Mouse (Mus musculus) urinary bladder, adult 2 months (tissue): Measurements from ENCODE around the gene Prpf38b. TPM values are rescaled to one million over a fixed set of nuclear protein-coding genes. Genes with fewer than 3 reads are reported as not detected.
"Not testable (repeated sequence)": the region's sequence is repeated elsewhere in the genome, so short reads cannot be mapped to it uniquely, and the experiment has no call there.

Source experiments
- DNase-seq: peaks from one replicate; pipeline ENCODE4 v3.0.0; 2022; ENCODE audit warnings: low spot score
- polyA plus RNA-seq: library from polyadenylated mRNA; depleted of rRNA; stranded (reverse); fragments of >200 nt; gene quantifications from 2 replicates; pipeline ENCODE4 v1.2.3, GENCODE M21; 2012

Prpf38b gene
- polyA plus RNA-seq, 1 experiment = 77.1 TPM

DNA sequence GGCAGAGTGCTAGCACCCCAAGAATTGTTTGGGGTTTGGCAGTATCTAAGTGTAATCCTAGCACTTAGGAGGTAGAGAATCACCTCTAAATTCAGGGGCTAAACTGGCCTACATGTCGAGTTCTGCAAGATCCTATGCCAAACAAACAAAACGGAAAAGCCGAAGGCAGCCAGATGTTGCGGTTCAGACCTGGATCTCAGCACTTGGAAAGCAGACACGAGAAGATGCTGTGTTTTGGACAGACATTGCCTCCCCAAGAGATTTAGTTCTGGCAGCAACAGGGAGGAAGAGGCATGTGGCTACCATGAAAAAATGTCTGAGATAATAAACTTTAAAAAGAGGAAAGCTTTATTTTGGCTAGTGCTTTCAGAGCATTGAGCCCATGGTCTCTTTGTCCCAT, 10.8 kb downstream of the Prpf38b start:
- no peak for DNase-seq

DNA sequence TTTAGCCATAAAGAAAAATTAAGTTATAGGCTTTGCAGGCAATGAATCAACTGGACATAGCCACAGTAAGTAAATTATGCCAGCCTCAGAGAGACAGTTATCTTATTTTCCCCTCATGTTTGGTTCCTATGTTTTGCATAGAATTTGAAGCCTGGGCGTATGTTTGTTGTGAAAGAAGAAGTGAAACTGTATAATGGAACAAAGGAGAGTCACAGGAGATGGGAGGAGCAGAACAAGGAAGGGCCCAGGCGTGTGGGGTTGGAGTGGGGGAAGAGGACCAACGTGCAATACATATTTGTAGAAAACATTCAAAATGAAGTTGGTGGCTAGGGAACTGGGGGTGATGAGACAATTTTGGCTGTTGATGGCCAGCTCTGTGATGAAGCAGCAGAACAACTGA, 11.4 kb downstream of the Prpf38b start:
- no peak for DNase-seq

DNA sequence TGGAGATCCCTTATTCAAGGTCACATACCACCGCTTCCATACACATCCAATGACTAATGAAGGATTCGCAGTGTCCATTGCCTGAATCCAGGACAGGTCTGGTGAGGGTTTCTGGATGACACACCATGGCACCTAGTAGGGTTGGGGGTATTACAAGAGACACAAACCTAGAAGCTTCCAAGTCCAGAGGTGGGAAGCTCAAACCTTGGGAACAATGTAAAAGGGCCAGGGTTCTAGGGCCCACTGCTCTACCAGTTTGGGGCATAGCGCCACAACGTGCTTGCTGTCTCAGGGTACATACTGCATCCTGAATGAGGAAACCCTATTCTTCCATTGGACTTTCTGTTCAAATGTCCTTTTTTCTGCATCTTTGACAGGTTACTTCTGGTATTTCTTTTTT, 12.9 kb downstream of the Prpf38b start:
- DNase-seq = no peak

DNA sequence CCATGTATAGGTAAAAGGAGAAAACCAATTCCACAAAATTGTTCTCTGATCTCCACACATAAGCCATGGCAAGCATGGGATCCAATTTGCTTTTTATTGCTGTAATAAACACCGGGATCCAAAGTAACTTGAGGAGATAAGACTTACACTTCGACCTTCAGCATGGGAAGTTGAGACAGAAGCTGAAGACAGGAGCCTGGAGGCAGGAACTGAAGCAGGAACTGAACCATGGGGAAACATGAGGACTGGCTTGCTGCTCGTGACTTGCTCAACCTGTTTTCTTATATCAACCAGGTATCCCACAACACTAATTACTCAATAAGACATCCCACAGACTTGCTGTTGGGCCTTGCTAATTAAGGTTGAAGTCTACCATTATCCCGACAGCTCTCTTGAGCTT, 18.6 kb downstream of the Prpf38b start:
- no peak for DNase-seq

DNA sequence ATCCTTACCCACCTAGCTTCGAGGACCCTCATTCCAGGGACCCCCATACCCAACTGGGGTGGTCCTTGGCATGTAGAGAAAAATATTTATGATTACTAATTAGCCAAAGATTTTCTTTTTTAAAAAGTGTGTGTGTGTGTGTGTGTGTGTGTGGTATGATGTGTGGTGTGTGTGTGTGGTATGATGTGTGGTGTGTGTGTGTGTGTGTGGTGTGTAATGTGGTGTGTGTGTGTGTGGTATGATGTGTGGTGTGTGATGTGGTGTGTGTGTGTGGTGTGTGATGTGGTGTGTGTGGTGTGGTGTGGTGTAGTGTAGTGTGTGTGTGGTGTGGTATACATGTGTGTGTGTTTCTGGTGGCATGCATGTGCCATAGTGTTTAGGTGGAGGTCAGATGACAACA, 19.4 kb downstream of the Prpf38b start:
- no peak for DNase-seq

DNA sequence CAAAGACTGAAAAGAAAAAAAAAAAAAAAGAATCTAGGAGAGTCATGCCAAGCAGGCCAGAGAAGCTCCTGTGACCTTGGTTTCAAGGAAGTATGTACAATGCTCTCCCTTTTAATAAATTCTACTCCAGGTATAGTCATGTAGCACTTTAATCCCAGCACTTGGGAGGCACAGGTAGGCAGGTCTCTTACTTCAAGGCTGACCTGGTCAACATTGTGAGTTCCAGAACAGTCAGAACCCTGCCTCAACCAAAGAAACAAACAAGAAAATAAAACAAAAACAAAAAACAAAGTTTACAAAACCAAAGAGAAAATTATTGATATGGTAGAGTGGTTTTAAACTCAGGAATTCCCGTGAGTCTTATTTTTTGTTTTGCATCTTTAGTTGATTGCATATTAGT, 21.6 kb downstream of the Prpf38b start, which contains the start of gene Fndc7:
TSS of gene Fndc7 (minus strand) at position 101 of the 400 bp plus-strand sequence.
- DNase-seq = no peak

DNA sequence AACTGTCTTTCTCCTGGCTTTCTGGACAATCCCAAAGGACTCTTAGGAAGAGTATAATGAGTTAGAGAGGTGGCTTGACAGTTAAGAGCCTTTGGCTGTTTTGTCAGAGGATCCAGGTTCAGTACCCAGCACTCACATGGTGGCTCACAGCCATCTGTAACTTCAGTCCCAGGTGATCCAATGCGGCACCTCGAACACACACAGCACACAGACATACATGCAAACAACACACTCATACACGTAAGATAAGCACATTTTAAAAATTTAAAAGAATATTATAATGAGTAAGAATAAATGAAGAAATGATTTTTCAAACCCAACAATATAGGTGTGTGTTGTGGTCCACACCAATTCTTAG, 23.9 kb downstream of the Prpf38b start:
- no peak for DNase-seq

DNA sequence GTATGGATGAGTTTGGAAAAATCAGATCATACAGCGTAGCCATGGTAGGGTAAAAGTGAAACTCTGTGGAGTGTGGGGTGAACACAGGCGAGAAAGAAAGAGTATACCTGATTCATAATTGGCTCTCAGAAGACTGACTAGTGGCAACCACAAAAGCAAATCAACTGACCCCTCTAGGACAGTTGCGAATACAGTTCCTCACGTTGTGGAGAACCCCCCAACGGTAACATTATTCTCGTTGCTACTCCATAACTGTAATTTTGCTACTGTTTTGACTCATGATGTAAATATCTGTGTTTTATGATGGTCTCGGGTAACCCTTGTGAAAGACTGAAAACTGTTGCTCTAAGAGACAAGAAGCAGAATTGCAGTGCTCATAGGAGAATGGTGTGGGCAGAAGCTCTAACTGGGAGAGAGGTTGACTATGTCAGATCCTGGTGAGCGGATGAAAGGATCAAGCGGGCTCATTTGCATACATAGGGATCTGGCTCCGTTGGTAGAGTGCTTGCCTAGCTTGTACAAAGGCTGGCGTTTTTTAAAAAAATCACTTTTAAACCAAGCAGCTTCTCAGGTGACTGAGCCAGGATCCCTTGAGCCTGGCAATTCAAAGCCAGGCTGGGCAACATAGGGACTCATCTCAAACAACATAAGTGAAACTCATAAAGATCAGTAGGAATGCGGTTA, 24.5 kb downstream of the Prpf38b start:
- DNase-seq = no peak

DNA sequence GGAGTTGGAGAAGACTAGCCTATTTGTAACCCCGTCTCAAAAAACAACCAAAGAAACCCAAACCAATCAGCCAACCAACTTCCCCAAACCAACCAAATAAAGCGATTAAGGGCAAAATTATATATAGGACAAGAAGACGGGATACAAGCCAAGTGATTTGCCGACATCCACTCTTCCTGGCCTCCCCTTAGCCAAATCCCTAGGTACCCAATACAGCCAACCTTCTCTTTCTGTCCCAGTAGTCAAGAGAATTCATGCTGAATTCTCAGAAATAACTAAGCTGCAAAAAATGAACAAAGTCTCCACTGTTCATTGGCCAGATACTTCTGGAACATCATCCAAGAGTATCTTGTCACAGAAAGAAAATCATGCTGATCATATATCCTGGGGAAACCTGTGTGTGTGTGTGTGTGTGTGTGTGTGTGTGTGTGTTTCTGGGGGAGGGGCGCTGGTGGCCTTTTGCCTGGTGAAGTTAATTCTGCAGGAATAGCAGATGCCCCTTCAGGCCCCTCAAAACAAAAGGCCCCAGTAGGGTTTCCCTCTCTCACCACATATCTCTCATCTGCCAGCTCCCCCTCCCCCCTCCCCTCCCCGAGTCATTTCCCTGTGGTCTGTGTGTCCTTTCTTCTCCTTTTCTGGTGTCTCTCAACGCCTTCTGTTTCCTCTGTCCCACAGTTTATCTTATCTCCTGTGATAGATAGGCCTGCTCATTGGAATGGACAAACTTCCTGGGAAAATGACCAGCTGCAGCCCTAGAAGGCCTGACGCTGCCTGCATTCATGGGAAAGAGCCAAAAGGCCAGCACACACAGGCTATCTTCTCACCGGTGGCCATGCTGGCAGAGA, 25.6 kb downstream of the Prpf38b start:
- no peak for DNase-seq

DNA sequence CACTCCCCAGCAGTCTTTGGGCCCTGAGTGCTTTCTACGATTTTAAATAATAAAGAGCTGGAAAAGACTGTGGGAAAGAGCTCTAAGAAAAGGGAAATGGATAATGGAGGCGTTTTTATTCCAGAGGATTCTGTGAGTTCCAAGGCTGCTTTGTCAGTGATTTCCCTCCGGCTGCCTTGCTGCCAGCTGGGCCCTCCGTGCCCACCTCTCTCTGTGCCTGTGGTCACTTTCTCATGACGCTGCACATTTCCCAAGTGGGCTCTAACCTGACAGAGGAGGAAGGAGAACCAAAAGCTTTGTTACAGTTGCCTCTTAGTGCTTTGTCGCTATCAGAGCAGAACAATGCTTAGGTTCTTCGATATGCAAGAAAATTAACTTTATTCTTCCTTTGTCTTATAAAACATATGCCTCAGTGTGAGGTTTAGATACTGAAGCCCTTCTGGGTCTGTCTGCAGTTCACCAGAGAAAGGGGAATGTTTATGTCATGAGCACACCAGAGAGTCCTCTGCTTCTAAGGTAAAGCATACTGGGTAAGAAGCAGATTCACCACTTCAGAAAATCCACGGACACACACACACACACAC, 26.7 kb downstream of the Prpf38b start:
- DNase-seq = no peak

DNA sequence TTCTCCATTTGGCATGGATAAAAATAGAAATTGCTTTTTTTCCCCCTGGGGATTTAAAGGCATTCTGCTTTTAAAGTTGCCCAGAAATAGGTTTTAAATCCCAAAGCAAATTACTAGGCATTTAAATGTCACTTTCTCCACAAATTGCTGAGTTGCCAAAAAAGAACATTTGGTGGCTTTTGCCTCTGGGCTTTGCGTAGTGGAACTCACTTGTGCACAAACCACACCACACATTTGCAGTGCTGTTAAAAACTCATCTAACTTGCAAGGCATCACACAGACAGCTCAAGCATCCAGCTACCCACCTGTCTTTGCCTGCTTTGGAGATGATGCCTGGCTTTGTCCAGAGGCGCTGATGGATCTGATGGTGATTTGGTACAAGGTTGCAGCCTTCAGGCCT, 28.5 kb downstream of the Prpf38b start:
- no peak for DNase-seq

DNA sequence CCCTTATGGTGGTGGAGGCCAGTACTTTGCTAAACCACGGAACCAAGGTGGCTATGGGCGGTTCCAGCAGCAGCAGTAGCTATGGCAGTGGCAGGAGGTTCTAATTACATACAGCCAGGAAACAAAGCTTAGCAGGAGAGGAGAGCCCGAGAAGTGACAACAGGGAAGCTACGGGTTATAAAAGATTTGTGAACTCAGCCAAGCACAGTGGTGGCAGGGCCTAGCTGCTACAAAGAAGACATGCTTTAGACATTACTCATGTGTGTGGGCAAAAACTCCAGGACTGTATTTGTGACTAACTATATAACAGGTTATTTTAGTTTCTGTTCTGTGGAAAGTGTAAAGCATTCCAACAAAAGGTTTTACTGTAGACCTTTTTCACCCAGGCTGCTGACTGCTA, 29.7 kb downstream of the Prpf38b start:
- not testable (repeated sequence) for DNase-seq

DNA sequence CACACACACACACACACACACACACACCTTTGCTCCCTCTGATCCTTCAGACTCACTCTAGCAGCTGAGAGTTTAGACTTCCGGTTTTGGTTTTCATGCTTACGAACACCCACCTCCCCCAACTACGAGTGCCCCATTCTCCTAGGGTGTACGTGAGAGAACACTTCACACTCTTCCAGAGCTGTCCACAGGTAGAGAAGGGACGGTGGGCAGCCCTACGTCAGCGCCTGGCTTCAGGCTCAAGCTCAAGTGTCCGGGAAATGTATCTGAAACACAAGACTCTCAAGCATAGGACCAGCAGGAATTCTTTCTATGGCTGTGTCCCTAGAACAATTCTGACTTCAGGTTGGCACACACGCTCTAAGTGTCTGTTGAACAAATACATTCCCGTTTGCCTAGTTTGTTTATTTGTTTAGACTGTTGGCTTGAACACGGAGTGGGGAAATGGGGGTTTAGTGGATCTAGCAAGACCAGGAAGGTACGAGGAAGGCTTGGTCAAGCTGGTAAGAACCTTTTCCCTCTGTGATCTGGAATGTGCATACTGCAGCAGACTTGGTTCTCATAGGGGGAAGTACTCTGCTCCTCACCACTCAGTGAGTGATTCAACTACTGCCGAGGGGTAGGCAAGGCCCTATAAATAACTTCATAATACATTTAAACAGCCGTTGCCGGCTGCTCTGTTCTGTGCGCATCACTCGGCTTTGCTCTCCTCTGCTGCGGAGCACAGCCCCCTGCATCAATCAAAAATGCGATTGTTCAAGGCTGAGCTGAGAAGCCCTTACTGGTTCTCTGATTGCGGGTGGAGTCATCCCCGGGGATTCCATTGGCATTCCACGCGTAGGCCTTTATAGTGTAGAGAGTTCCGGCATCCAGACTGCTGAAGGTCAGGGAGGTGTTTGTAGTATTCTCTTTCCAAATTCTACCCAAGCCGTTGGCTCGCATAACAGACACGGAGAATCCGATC, 30.7 kb downstream of the Prpf38b start:
- DNase-seq = no peak

DNA sequence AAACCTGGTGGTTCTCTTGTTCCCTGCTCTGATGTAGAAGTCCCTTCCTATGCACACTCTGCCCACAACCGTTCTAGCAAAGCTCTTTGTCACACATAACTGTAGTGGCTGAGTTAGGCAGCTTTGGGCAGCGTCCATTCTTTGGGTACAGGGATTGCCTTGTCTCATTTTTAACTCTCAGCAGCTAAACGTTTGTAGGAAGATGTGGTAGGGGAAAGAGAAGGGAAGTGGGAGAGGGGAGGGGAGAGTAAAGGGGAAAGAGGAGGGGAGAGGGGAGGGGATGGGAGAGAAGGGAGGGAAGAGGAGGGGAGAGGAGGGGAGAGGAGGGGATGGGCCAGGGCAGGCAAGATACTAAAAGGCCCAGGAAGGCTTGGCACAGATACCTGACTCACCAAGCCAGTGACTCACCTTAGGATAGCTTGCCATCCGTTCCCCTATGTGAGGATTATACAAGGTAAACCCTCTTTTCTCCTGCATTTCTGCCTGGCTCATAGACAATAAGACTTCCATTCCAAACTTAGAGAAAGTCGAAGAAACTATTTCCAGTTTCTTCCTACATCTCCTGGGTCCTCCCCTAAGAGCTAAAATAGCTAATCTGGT, 31.6 kb downstream of the Prpf38b start:
- no peak for DNase-seq

DNA sequence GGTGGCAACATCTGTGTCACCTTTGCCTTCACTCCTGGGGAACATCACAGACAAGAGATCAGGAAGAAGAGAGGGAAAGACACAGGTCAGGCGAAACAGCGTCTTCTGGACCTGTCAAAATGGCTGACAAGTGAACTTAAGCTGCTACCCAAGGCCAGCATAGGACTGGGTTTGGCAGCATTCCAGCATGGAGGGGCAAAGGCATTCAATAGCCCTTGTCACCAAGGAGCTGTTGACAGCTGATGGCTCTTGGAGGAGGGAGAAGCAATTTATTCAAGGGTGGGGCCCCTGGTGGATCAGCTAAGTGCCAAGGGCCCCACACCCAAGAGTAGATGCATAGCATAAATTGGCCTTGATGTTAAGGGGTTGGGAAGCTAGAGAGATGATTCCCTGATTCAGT, 32.4 kb downstream of the Prpf38b start:
- no peak for DNase-seq

DNA sequence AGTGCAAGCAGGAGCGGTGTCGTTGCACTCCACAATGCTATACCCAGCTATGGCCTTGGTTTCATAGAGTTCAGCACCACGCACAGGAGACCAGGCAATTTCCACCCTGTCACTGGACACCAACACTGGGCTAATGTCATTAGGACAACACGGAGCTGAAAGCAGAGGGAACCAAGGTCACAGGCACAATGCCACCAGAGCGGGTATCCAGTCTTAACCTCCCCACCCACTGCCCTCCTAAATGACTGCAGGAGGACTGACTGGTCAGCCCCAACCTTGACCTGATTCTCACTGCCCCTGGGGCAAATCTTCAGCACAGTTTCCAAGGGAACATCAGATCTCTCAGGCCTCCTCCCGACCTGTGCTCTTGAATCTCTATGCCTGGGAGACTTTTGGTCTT, 40.9 kb downstream of the Prpf38b start:
- DNase-seq = no peak

DNA sequence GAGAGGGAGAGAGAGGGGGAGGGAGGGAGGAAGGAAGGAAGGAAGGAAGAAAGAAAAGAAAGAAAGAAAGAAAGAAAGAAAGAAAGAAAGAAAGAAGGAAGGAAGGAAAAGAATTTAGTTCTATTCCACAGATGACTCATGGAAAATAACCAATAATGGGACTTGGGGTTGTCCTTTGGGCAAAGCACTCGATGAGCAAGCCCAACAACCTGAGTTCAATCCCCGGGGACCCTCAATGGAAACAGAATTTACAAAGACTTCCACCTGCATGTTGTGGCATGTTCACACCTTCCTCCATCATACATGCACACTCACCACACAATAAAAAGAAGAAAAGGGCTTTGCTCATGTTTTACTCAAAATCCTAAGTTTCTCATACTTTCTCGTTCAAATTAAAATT, 44.1 kb downstream of the Prpf38b start:
- DNase-seq = no peak

DNA sequence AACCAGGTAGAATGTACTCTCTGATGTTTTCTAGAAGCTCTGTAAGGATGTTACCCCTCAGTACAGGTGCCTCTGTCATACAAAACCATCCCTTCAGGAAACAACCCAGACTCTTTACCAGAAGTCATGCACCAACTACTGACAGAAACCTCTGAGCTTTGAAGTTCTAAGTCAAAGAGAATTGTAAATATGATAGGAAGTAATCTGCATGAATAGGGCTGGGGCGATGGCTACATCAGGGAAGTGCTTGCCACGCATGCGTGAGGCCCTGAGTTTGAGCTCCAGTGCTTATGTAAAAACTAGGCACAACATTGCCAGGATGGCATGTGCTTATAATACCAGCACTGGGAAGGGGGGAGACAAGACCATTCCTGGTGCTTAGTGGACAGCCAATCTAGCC, 45.9 kb downstream of the Prpf38b start:
- DNase-seq = no peak

DNA sequence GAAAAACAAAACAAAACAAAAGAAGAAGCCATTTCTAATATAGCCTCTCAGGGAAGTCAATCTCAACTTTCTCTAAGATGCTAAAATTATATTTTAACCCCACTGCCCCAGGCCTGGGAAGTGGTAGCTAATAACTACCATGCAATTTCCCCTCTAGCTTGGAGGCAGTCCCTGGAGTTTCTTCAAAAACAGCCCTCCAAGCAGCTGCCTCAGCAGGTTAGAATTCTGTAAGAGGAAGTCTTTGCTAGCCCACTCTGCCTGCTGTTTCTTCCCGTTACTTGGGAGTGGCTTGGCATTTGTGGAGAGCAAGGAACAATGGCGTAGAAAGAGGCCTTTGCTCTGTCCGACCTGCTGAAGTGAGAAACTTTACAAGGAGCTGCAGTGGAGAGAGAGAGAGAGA, 46.4 kb downstream of the Prpf38b start:
- no peak for DNase-seq

DNA sequence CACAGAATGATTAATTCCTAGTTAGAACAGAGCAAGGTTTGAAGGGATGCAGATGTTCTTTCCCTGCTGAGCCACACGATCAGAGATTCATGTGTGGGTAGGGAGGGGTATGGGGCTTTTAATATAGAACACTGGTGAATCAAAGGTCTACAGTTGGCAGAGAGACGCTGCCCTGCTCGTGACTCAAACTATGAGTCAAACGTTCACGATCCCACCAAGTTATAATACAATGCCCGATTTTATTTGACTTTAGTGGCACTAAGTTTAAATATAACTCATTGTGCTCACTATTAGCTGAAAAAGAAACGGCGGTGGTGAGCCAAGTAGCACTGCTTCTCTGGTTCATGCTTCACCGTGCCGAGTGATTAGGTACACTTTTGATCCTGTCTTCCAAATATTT, 48.4 kb downstream of the Prpf38b start:
- DNase-seq = no peak

DNA sequence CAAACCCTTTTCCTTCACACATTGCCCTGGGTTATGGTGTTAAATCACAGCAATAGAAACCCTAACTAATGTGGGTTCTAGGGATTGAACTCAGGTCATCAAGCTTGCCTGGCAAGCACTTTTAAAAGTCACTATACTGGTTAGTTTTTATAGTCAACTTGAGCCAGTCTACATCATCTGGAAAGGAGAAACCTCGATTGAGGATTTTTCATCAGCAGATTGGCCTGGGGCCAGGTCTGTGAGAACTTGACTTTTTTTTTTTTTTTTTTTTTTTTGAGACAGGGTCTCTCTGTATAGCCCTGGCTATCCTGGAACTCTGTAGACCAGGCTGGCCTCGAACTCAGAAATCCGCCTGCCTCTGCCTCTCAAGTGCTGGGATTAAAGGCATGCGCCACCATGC, 49.2 kb downstream of the Prpf38b start:
- not testable (repeated sequence) for DNase-seq

DNA sequence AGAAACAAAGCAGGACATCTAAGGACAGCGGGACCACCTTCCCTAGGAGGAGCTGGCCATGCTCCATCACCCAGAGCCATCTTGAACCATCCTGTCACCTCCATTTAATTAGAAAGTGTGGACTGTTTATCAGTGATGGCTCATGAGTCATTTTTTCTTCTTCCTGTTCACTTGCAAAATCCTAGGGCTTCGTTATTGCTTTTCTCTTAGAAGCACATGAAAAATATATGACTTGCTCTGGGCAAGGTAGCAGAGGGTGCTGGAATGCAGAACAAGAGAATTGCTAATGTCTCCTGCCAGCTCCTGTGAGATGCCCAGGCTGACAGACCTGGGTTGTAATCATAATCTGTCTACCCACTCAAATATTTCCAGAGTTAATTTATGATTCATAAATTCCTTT, 50.7 kb downstream of the Prpf38b start:
- DNase-seq = no peak
